ENCODE assay signal across 8 mouse cellular contexts in the genomic region with DNA sequence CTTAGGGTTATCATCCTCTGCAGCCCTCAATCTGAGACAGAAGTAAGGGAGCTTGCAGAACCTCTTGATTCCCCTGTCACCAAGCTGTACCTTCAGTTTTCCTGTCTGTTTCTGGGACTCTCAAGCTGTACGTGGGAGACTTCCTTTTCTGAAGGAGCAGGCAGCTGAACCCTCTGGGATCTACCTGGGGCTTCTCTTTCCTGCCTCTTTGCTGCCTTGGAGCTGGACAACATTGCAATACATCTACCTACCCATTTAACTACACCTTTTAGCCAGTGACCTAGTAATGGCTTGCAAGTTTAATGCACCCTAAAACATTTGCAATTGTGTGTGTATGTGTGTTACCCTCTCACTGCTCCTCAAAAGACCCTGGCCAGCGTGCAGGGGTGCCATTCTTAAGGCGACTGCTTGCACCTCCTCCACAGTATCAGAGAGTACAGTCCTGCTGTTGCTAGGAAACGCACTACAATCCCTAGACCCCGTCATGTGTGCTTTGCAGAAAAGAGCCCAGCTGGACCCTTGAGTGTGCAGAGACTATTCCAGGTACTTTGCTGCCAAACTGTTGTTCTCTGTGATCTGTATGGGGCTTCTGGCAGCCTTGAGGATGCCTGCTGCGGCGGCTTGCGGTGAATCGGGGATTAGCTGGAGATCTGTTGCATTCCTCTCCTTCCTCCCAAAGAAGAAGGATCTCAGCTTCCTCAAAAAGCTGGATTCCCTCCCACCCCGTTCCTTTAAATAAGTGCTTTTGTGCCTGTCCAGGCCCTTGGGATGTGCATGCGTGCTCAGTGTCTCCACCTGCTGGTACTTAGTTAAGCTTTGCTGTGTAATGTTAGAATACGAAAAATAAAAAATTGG. TPM values are rescaled to one million over a fixed set of nuclear protein-coding genes. Genes with fewer than 3 reads are reported as not detected.
DNase-seq lines count a peak whose midpoint lies in the region; ATAC-seq and TF ChIP-seq lines count a peak whose summit lies in the region.

No protein-coding gene starts in this region.

- CTCF ChIA-PET in Patski (lab: Charles Lee): interaction anchor here (0.7 to 2.3 kb wide), 9 partner anchors 10 to 1680 kb away, joined by 3 to 13 read pairs (median 3); no protein-coding TSS in a partner anchor

- no peak for DNase-seq in Patski (ENCODE audit: low read depth, low spot score)
- peak; percentile 71 to 72 for DNase-seq in cerebellum, adult 18-20 months
- peak; percentile 86 for DNase-seq in forebrain, postnatal 0 days
- DNase-seq in hindbrain, embryonic 11.5 days (ENCODE audit: low spot score): peak; percentile 82
- peak; percentile 29 to 60 for DNase-seq in layer of hippocampus, adult 8-10 months (ENCODE audit: low spot score in 2 of 2)
- DNase-seq in retina, postnatal 7 days (ENCODE audit: low read depth, low spot score): peak; percentile 41
- no peak for DNase-seq in thymus, adult 18-20 months

- peak overlapping the region; percentile 21 for H3K4me3 ChIP-seq in forebrain, postnatal 0 days (ENCODE audit: low read depth, low read length)
- no peak overlapping the region for H3K4me3 ChIP-seq in hindbrain, embryonic 11.5 days (ENCODE audit: low read depth, low read length)
- H3K4me3 ChIP-seq in lung, embryonic 16.5 days (ENCODE audit: low read length): peak overlapping the region; percentile 27

- WGBS in forebrain, postnatal 0 days: 2% methylated on average over 12 of the region's 12 CpGs
- 17% methylated on average over 12 of the region's 12 CpGs for WGBS in hindbrain, embryonic 11.5 days
- 15% methylated on average over 12 of the region's 12 CpGs for WGBS in lung, embryonic 16.5 days

- no peaks in the 10 kb centered on the region for H3K9me3 ChIP-seq in forebrain, postnatal 0 days (ENCODE audit: low read length)
- H3K9me3 ChIP-seq in hindbrain, embryonic 11.5 days (ENCODE audit: control insufficient read depth, low read length): no peaks in the 10 kb centered on the region
- no peaks in the 10 kb centered on the region for H3K9me3 ChIP-seq in lung, embryonic 16.5 days (ENCODE audit: control insufficient read depth, low read length)

- peak overlapping the region; percentile 33; the same call in 1 of the 2 replicates for H3K9ac ChIP-seq in forebrain, postnatal 0 days
- H3K9ac ChIP-seq in hindbrain, embryonic 11.5 days (ENCODE audit: low read depth, low read length): 0 out of 2 replicates have a peak overlapping the region, but pooled peaks have one; percentile 15
- H3K9ac ChIP-seq in lung, embryonic 16.5 days (ENCODE audit: low read length): peak overlapping the region; percentile 11; the same call in 1 of the 2 replicates

- peak overlapping the region; percentile 47 for H3K4me2 ChIP-seq in forebrain, postnatal 0 days (ENCODE audit: low read depth)
- H3K4me2 ChIP-seq in hindbrain, embryonic 11.5 days (replicated peaks; ENCODE audit: low read depth, low read length): peak overlapping the region; percentile 20; the same call in 1 of the 2 replicates
- H3K4me2 ChIP-seq in lung, embryonic 16.5 days (ENCODE audit: low read depth, low read length): peak overlapping the region; percentile 50

- peak; percentile 21 for ATAC-seq in Patski
- ATAC-seq in forebrain, postnatal 0 days: peak; percentile 96
- ATAC-seq in hindbrain, embryonic 11.5 days (ENCODE audit: low FRiP score): peak; percentile 72
- ATAC-seq in lung, embryonic 16.5 days (ENCODE audit: low read depth): peak; percentile 79

- no peaks in the 10 kb centered on the region for H3K27me3 ChIP-seq in Patski
- H3K27me3 ChIP-seq in forebrain, postnatal 0 days (ENCODE audit: insufficient read depth, low read length): no peaks in the 10 kb centered on the region
- no peaks in the 10 kb centered on the region for H3K27me3 ChIP-seq in hindbrain, embryonic 11.5 days (ENCODE audit: control insufficient read depth, insufficient read depth, low read length)
- H3K27me3 ChIP-seq in lung, embryonic 16.5 days (ENCODE audit: control insufficient read depth, insufficient read depth, low read depth, low read length): no peaks in the 10 kb centered on the region

- POLR2A ChIA-PET in Patski (lab: Charles Lee): interaction anchor here (2.1 kb wide), 1 partner anchor 14 kb away, joined by 6 read pairs; no protein-coding TSS in a partner anchor

- H3K4me1 ChIP-seq in forebrain, postnatal 0 days (ENCODE audit: insufficient read depth): 0 out of 2 replicates have a peak, but pooled peaks cover 10% of the 10 kb centered on the region
- 0 out of 2 replicates have a peak, but pooled peaks cover 2% of the 10 kb centered on the region for H3K4me1 ChIP-seq in hindbrain, embryonic 11.5 days (replicated peaks; ENCODE audit: control insufficient read depth, insufficient read depth, low read length)
- peaks cover 6% of the 10 kb centered on the region for H3K4me1 ChIP-seq in lung, embryonic 16.5 days (replicated peaks; ENCODE audit: control insufficient read depth, insufficient read depth, low read length)

- TF ChIP-seq CTCF in Patski (IDR thresholded peaks at IDR 0.05): peak; percentile 80
- peak; percentile 92 for TF ChIP-seq CTCF in forebrain, postnatal 0 days (IDR thresholded peaks at IDR 0.05; ENCODE audit: low read depth)

- in situ Hi-C loops in Patski (cut with MboI; ENCODE audit: low pct_unique_long_range_greater_than_20kb): loop anchor here (25.0 kb wide), 2 partner anchors 702 to 1677 kb away; no protein-coding TSS in a partner anchor

- H3K36me3 ChIP-seq in forebrain, postnatal 0 days (ENCODE audit: insufficient read depth): no peaks in the 10 kb centered on the region
- H3K36me3 ChIP-seq in hindbrain, embryonic 11.5 days (ENCODE audit: control insufficient read depth, insufficient read depth, low read length): no peaks in the 10 kb centered on the region
- H3K36me3 ChIP-seq in lung, embryonic 16.5 days (ENCODE audit: control insufficient read depth, insufficient read depth, low read length): no peaks in the 10 kb centered on the region

- no peak overlapping the region for H3K27ac ChIP-seq in forebrain, postnatal 0 days (ENCODE audit: low read depth, low read length)
- no peak overlapping the region for H3K27ac ChIP-seq in hindbrain, embryonic 11.5 days (ENCODE audit: low read depth, low read length)
- no peak overlapping the region for H3K27ac ChIP-seq in lung, embryonic 16.5 days (ENCODE audit: low read length)

RNA-seq across cellular contexts. Expression of a gene that starts 35.9 kb away (rescaled TPM):
- 13.2 TPM for polyA plus RNA-seq in Patski (2021)
- total RNA-seq in forebrain, postnatal 0 days (2014; rRNA removed): 7.2 and 8.0 TPM in 2 replicates
- 8.0 and 8.7 TPM in 2 replicates for polyA plus RNA-seq in forebrain, postnatal 0 days (2015; fragmentation: Nextera tagmentation; extraction: Ambion mirVana)
- 7.8 and 9.3 TPM in 2 replicates for polyA plus RNA-seq in hindbrain, embryonic 11.5 days (2014; fragmentation: Nextera tagmentation; extraction: Ambion mirVana)
- total RNA-seq in layer of hippocampus, adult 8-10 months (2022): 10 to 100 TPM; 15.3 to 21.1 (median 19.3) TPM
- 7.7 and 8.3 TPM in 2 replicates for polyA plus RNA-seq in lung, embryonic 16.5 days (2015; fragmentation: Nextera tagmentation; extraction: Ambion mirVana)

Comparison
In these comparisons a context has a peak if more than half of its experiments do, and no peak if none do; other contexts are left out.
1. ATAC-seq: peak in every context shown above with its lines; median percentile 96 in forebrain, postnatal 0 days; 79 in lung, embryonic 16.5 days; 72 in hindbrain, embryonic 11.5 days; 21 in Patski.
2. DNase-seq: peak in cerebellum, adult 18-20 months (2 of 2), forebrain, postnatal 0 days (single experiment), hindbrain, embryonic 11.5 days (single experiment), layer of hippocampus, adult 8-10 months (2 of 2) and retina, postnatal 7 days (single experiment); none in Patski (single experiment) and thymus, adult 18-20 months (0 of 2).
3. Peak in every context shown above with its lines, with median percentiles within 50 percentile points of each other: H3K4me2 ChIP-seq and H3K9ac ChIP-seq.